Mouse (Mus musculus) bone marrow, adult 2 months (tissue): Measurements from ENCODE around the gene Kansl1.

ENCODE experiments used
- CTCF ChIP-seq: fragments of 200-500 bp; IDR thresholded peaks from 2 replicates; pipeline ENCODE4 v1.5.1; 2011; ENCODE audit warnings: low read length, control low read depth; ENCODE audit not compliant: control insufficient read depth, insufficient read depth
- POLR2A ChIP-seq: fragments of 200-500 bp; IDR thresholded peaks from 2 replicates; pipeline ENCODE4 v1.6.1; 2011; ENCODE audit warnings: low read depth, mild to moderate bottlenecking, control low read depth, low read length, borderline replicate concordance; ENCODE audit not compliant: control insufficient read depth

DNA sequence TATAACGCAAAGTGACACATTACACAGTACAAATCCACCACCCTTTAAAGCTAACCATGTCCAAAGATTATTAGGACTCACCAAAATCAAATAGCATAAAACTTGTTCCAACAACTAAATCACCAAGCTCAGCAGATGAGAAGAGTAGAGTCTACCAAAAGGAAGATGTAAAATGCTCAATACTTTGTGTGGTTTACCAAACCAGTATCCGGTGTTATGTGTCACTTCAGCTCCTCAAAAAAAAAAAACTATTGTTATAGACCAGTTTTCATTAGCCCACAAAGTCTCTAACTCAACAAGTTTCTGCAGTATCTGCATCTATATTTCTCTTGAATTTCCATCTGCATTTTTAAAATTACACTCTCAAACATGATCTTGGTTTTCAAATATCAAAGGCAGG, 25.3 kb downstream of the Kansl1 start:
- TF ChIP-seq CTCF, result no peak
- no peak for TF ChIP-seq POLR2A
